Mouse (Mus musculus) 3T3-L1 (cell line): Measurements from ENCODE around the gene Sdcbp2.

ENCODE experiments used
- DNase-seq: peaks from one replicate; pipeline ENCODE4 v3.0.0-alpha.2; 2015; ENCODE audit warnings: low read depth, low spot score

Gene Sdcbp2

DNA sequence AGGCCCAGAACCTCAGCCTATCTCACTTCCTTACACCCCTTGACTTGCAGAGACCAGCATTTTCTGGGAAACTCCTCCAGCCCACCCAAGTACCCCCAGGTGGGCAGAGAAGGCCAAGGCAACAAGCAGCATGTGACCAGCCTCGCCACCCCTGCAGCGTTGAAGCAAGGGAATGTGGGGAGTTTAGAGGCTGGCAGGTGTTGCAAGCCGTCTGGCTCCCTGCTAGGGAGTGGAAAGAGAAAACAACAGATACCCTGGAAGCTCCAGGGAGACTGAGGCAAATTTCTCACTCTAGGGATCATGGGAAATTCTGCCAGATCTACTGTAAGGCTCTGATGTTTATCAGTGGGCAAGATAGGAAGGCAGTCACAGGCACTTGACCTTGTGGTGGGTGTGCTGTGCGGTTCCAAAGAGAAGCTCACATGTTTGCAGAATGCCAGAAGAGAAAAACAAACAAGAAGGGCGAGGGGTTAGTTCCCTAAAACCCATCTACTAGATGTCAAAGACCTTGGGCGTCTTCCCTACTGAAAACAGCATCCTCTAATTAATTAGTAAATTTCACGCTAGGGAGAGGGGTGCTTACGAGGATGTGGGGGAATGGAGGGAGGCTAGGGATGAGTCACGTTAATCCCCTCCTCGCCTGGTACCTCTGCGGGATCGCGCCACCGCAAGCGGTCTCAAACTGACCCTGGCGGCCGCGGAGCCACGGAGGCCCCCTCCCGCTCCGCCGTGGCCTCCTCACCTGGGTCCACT lies 59.2 kb downstream of the Sdcbp2 start:
- no peak for DNase-seq

DNA sequence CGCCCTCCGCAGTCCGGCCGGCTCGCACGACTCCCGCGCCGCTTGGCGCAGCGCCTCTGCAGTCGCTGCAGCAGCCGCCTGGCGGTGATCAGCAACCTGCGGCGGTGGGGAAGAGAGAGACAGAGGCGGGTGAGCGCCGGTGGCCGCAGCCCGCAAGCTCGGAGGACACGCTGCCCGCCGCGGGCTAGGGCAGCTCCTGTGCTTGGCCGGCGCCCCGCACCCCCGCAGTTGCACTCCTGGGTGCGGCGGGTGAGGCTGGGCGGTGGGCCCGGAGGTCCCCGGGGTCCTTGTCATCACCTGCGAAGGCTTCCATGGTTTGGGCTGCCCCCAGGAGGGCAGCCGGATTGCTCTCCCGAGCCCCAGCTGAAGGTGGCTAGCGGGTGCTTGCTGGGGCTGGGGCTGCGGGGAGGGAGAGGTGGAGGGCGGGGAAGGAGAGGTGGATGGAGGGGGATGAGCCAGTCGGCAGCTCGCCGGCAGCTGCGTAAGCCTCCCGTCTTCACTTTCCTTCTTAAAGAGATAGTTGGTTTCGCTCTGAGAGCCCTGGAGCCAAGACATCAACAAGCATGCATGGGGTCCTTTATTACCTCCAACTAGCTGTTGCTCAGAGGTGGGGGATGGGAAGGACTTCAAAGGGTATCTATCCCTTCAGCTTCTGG lies 59.9 kb downstream of the Sdcbp2 start, which contains the start of gene Snph:
Gene Snph, minus strand, starts transcription at position 435 of the 656 bp plus-strand sequence.
- no peak for DNase-seq

DNA sequence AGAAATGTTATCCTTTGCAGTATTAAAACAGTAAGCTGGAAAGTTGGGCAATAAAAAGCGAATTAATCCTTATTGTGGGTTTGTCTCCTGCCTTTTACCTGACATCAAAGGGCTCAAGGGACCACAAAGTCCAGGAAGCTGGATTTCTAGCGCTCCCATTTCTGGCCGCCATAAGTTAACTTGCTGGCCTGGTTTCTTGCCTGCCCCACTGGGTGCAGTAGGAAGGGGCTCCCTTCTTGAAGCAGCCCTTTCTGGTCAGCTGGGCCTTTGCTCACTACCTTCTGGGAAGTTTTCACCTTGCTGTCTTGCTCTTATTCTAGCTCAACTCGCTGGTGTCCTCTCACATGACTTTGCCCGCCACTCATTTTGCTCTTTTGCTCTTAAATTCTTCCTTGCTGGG lies 60.6 kb downstream of the Sdcbp2 start:
- no peak for DNase-seq

DNA sequence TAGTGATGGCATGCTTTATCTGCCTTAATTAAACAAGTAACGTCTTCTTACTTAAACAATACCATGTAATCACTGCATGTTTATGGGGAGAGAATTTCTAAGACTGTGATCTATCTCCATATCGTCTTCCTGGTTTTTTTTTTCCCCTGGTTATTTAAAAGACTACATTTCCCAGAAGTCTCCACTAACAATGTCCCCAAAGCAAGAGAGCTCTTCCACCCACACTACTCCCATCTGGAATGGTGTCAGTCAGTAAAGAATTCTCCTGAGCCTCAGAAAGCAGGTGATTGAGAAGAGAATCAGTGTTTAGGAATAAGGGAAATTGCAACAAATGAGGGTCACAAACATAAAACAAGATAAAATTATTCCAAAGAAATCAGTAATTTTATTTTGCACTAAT lies 62.5 kb downstream of the Sdcbp2 start:
- no peak for DNase-seq

DNA sequence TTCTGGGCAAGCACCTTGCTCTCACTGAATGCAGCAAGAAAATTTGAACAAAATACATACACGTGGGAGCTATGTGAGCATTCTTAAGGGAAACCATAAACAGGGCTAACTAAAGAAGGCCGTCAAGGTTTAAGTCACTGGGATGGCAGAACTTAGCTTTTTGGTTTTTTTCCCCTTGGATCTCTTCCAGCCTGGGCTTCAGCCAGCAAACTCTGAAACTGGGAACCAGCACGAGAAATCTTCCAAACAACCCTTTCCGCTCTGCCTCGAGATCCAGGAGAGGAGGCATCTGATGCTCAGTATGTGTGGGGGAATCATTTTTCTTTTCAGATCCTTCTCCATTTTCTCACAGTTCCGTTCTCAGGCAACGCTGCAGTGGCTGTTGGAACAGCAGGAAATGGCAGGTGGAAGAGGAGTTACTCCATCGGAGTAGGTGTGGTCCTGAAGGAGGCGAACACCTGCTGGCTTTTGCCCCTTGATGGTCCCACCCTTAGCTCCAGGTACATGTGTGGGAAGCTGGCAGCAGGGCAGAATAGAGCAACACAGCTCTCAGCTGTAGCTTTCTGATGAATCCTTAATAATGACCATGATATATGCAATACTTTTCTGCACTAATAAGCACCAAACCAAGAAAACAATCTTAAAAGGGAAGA lies 63.1 kb downstream of the Sdcbp2 start:
- DNase-seq: no peak

DNA sequence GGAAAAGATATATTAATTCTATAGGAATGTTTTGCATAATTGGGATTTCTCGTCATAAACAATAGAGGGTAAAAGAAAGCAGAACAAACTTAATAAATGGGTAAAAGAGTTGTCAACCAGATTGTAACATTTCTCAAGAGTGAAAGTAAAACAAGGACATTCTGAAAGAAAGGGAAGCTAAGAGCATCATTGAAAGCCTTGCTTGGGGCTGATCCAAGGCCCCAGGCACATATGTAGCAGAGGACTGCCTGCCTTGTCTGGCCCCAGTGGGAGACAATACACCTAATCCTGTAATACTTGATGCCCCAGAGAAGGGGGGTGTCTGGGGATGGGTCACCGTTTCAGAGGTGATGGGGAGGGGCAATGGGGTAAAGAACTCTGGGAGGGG lies 63.6 kb downstream of the Sdcbp2 start:
- DNase-seq: no peak
